Mouse (Mus musculus): ENCODE measurements around the gene Sox18.

Sox18 gene

DNA sequence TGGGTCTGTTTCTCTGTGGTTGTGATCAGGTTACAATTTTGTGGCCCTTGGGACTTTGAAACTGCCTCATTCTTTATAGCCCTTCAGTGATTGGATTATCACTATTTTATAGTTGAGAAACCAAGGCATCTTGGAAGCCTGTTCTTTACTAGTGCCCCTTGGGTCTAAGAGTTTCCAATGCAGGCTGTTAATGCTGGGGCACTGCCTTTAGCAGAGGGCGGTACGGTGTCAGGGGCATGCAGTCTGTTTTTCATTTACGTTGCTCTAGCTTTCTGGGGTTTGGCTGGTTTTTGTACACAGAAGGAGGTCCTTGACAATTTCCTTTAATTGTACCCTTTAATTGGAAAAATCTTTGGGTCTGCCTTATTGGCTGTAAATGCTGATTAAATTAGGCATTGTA lies 25.8 kb downstream of the Sox18 start:
- DNase-seq, result no peak

DNA sequence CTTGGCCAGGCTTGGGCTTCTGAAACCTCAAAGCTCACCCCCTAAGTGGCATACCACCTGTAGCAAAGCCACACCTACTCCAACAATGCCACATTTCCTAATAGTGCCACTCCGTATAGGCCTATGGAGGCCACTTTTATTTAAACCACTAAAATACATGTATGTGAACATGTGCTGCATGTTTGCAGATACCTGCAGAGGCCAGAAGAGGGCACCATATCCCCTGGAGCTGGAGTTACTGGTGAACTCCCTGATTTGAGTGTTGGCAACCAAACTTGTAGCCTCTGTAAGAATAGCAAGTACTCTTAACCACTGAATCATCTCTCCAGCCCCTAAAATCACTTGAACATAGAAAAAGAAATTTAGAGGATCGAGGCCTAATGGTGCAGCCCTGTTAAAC lies 27.1 kb downstream of the Sox18 start:
- DNase-seq, result peak; percentile 53 to 74

DNA sequence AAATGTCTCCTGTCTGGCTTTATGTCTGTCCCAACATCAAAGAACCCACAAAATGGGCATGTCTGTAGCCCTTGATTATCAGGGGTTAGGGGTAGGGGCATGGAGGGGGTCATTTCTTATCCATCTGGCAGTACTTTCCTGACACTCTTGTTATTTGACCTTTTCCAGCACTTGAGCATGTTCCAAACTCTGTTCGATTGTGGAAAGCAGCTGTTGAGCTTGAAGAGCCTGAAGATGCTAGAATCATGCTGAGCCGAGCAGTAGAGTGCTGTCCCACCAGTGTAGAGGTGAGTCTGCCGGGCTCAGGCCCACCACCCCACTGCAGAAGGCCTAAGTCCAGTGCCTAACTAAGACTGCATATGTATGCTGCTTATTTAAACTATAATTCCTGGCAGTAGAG lies 35.6 kb downstream of the Sox18 start:
- DNase-seq, result no peak

DNA sequence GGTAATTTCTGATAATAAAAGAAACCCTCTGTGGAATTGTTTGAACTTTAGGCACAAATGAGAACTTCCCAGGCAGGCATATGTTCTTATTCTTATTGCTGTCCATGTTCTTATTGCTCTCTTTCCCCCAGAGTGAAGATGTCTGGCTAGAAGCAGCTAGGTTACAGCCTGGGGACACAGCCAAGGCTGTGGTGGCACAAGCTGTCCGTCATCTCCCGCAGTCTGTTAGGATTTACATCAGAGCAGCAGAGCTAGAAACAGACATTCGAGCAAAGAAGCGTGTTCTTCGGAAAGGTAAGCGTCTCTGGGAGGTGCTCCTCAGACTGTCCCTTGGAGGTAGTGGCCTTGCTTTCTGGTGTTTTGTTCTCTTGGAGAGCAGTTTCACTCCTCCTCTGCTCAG lies 38.8 kb downstream of the Sox18 start:
- DNase-seq, result peak; percentile 37 to 55

DNA sequence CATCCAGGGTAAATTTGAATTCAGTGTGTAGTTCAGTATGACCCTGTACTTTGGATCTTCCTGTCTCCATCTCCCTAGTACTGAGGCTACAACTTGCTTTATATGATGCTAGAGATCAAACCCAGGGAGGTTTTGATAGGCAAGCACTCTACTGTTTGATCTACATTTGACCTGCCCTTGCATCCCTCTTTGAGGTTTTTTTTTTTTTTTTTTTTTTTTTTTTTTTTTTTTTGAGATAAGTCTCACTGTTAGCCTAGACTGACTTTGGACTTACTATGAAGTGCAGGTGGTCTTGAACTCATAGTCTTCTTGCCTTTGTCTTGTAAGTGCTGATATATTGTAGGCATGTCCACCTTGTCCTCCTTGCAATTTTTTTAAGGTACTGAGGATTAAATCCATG lies 43.0 kb downstream of the Sox18 start:
- DNase-seq, result no peak

DNA sequence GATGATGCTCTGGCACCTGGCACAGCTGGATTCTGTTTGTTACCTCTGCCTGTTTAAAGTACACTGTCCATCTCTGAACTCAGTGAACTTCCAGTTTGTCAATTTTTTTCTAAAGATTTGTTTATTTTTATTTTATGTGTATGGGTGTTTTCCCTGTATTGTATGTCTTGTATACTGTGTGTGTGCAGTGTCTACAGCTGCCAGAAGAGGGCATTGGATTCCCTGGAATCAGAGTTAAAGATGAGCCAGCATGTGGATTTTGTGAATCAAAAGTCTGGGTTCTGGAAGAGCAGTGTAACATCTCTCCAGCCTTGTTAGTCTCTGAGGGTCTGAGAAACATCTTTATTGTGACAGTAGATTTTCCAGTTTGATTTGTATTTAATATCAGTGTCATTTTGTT lies 48.0 kb downstream of the Sox18 start:
- DNase-seq, result peak; percentile 54 to 62
